Mouse (Mus musculus): ENCODE measurements around the gene Synj2.

DNA sequence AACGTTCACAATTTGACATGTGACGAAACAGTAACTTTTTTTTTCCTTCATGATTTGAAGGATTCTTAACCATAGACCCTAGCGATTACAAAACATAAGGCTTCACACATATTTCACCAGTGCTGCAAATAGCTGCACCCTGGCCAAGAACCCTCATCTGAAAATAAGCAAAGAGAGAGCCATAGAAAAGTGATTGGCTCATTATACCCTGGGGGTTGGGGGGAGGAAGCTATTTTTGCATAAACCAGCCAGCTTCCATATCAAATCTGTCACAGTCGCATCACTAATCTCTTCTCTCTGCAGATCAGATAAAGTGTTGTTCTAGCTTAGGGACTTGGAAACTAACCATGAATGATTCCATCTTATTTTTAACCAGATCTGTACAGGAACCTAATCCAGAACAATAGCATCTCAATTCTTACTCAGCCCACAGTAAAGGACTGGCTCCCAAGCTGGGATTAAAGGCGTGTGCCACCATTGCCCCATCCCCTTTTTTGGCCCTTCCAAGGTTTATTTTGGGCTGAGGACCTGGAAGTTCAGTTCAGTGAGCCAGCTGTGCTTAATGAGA, 142.3 kb downstream of the Synj2 start:
- no peak for TF ChIP-seq CTCF (IDR thresholded peaks at IDR 0.05; ENCODE audit: low read depth, low read length)
- TF ChIP-seq GATA1 (IDR thresholded peaks at IDR 0.05; ENCODE audit: borderline replicate concordance, low read length): no peak
- TF ChIP-seq TAL1 (conservative IDR thresholded peaks at IDR 0.05; ENCODE audit: low read depth, low read length): no peak
- no peak for TF ChIP-seq POLR2AphosphoS5 (IDR thresholded peaks at IDR 0.05; ENCODE audit: insufficient replicate concordance, low read depth, low read length)
